Mouse (Mus musculus) adrenal gland, postnatal 25 days (tissue): ENCODE results near the gene Vmn2r99. TPM values are rescaled to one million over a fixed set of nuclear protein-coding genes. Genes with fewer than 3 reads are reported as not detected.

Experiments used
- DNase-seq: peaks from one replicate; pipeline ENCODE4 v3.0.0; 2021; ENCODE audit warnings: mixed read lengths
- long read RNA-seq: library from polyadenylated mRNA; stranded (forward); transcript quantifications from one replicate; pipeline ENCODE4 v2.0.0, GENCODE M21; 2021
- total RNA-seq: library from RNA; stranded (reverse); gene quantifications from 2 replicates; pipeline ENCODE4 v1.2.3, GENCODE M21; 2021

Vmn2r99 gene
- total RNA-seq: not detected in 2 replicates
- long read RNA-seq: 0 reads

GRCm38 (mm10) chr17:19361649-19362048, at the start of gene Vmn2r99:
Vmn2r99 (plus strand) TSS chr17:19361949.
- DNase-seq: no peak

GRCm38 (mm10) chr17:19437623-19438022, 75.9 kb downstream of the Vmn2r99 start:
- no peak for DNase-seq

- no peak for DNase-seq
Observed at GRCm38 (mm10) chr17:19444932-19445331, 83.2 kb downstream of the Vmn2r99 start.

Other genes starting within 250 kb of the Vmn2r99 start
- gene Vmn2r100, start 142.8 kb downstream of the Vmn2r99 start, total RNA-seq: not detected in 2 replicates
- gene Vmn2r101, start 215.3 kb downstream of the Vmn2r99 start, total RNA-seq: not detected in 2 replicates